Mouse (Mus musculus): Measurements from ENCODE around the gene Map7d1.

Map7d1 gene

GRCm38 (mm10) chr4:126269292-126269691 lies 13.1 kb upstream of the Map7d1 start:
- no peak for DNase-seq (ENCODE audit: low read depth)

GRCm38 (mm10) chr4:126262119-126262807 lies 6.1 kb upstream of the Map7d1 start, which contains the start of gene Trappc3:
Trappc3 (plus strand) TSS chr4:126262325.
- DNase-seq (ENCODE audit: low read depth) = peak; percentile 95

DNA sequence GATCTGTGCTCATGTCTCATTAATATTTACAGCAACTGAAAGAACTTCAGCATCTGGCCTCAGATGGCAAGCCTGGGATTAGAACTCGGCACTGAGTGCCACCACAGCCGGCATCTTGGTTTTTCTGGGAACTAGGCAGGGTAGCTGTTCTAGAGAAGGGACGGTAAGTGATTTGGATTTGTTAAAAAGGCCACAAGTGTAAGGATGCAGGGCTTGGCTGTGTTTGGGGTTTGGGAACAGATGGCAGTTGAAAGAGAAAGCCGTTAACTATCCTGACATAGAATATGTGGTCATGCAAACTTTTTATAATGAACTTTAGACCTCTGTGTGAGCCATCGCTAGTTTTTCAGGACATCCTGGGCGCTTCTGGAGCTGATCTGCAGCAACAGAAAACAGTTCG lies 5.5 kb upstream of the Map7d1 start:
- DNase-seq (ENCODE audit: low read depth) = no peak

- no peak for DNase-seq (ENCODE audit: low read depth)
These were observed 5.1 kb upstream of the Map7d1 start for GRCm38 (mm10) chr4:126261266-126261665.

- DNase-seq (ENCODE audit: low read depth) = peak; percentile 68
These were observed 4.5 kb upstream of the Map7d1 start for GRCm38 (mm10) chr4:126260520-126261201.

DNA sequence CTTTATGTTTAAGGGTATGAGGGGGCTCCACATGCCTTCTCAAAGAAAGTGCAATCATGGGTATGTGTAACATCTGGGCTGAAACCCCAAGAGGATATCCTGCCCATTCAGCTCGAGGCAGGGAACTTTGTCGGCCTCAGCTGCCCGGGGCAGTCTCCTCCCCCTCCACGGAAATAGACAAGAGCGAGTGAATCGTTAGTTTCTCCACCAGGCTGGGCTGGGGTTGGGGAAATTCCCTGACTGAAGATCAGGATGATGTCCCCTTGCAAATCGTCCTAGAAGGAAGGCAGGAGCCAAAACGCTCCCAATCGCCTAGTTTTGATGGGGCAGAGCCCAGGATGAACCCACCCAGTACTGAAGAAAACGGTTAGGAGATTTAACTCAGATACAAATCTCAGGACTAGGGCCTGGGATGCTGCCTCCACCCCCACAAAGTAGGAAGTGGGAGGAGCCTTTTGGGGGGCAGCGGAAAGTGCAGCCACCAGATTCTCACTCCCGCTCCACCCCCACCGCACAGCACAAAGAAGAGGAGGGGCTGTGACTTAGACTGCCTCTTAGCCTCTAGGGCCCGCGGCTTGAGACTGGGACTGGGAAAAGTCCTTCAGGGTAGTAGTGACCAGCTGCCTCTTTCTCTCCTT lies 3.5 kb upstream of the Map7d1 start:
- DNase-seq (ENCODE audit: low read depth) = no peak

DNA sequence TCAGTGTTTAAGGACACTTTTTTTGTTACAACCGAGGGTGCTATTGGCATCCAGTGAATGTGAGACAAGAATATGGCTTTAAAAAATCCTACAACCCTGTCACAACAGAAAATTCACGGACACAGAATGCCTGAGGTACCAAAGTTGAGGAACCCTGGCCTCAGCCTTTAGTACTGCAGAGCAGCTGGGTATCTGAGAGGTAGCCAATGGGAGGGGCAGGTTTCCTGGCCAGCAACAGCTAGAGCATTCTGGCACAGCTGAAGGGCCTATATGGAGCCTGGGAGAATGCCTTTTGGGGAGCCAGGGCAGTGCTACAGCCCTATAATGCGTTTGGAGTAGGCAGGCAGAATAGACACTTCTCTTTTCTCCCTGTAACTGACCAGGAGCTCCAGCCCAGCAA lies 2.9 kb upstream of the Map7d1 start:
- DNase-seq (ENCODE audit: low read depth) = no peak

DNA sequence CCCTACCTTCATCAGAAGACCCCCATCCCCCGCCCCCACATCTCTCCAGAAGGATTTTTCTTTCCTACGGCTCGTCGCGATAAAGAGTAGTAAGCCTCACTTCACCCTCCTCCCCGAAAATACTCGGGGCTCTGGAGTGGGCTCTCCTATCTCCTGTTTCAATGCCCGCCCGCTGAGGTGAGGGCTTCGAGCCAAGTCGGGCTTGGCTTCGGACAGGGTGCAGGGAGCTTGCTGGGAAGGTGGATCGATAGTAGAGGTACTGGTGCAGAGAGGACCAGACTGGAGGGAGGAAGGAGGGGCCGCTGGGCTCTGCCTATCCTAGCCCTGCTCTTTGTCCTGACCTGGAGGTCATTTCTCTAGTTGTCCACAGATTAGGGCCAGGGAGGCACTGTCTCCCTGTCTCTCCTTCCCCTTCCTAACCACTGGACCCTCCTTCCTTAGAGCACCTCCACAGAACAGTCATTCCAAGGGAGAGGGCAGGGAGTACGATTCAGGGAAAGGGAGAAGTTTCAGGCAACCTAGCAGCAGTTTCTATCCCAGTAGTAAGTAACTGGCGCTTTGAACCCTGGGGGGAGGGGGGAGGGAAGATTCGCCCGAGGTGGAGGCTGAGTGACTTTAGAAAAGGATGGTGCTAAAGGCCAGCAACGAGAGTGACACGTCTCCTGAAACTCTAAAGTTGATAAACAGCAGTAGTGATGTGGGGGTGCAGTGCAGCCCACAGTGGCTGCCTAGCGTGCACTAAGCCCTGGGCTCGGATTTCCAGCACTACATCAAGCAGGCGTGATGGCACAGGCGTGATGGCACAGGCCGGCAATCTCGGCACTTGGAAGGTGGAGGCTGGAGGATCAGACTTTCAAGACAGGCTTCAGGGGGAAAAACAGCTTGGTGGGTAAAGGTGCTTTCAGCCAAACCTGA lies 1.1 kb upstream of the Map7d1 start:
- DNase-seq (ENCODE audit: low read depth) = no peak

GRCm38 (mm10) chr4:126255113-126256001 lies 786 bp downstream of the Map7d1 start:
- no peak for DNase-seq (ENCODE audit: low read depth)

DNA sequence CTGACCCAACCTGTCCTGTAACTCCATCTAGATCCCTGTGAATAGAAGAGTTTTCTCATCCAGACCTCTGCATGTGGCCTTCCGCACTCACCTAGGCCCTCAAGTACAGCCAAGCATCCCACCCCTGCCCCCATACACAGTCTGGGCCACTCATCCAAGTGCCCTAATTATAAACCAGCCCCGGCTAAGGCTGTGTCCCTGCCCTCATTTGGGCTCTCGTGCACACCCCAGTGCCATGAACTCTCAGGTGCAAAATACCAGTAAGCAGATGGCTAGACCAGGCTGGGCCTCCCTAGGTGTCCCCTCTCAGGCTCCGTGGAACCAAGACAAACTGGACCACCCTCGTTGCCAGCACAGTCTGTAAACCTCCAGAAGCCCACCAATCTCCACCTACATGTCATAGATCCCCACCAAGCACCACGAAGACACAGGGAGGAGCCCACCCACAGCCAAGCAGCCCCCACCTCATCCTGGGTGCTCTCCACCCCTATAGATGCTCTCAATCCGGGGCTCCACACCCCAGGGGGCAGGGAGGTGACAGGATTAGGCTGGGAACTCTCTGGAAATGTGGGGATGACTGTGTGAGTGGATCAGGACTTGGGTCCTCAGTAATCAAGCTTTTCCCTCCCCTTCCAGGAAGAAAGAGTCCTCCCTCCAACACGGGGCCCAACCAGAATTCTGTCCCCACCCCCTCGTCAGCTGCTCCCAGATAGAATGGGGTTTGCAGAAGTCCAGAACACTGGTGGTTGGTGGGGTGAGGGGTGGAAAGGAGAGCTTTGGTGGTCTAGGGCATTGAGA lies 1.6 kb downstream of the Map7d1 start:
- no peak for DNase-seq (ENCODE audit: low read depth)

DNA sequence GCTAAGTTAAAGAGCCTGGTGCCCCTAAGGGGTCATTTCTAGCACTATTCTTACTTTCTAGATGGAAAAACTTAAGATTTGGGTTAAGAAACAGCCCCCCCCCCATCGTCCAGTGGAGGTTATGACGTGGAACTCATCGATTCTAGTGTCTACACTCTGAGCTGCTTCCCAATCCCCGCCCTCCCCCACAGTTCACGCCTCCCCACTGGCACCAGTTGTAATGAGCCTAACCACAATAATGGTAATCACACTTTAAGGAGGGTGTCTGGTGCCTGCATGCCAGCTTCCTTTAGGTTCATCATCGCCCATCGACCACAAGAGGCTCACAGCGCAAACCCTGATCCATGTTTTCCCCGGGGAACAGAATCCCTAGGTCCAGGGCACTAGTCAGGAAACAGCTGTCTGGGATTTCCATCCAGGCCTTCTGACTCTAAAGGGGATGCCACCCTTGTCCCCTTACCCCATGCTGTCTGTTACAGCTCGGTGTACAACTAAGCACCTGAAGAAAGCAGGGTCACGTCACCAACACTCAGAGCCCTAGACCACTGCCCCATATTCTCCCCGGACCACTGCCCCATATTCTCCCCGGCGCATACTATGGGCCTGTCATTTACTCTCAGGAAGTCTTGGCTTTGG lies 2.4 kb downstream of the Map7d1 start:
- no peak for DNase-seq (ENCODE audit: low read depth)

DNA sequence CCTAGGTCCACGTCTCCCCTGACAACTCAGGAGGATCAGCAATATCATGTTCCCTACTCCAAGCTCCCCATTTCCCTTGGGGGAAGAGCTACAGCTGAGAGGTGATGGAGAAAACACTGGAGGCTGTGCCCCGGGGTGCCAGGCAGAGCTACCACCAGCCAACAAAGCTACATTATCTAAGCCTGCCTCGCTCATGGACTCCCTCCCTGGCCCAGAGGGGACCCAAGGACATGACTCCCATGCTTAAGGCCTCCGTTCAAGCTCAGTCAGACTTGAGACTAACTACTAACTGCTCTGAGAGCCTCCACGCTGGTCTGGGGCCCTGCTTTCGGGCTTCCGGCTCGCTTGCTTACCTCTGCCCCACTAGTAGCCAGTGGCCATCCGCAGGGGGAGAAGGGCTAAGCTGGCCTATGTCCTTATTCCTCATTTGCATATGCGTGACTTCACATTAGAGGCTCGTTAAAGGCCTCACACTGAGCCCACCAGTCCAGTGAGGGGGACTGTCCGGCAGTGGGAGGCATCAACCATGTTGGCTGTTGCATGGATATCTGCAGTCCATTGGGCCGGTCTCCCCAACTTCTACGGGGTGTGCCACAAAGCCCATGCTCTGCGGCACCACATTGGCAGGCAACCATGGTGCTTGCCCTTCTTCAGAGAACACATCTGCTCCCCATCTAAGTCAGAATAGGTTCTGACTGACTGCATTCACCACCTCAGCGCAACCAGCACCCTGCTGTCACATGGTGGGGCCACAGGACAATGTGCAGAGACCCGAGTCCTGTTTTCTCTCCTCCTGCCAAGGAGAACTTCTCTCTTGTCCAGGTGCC lies 3.5 kb downstream of the Map7d1 start:
- DNase-seq (ENCODE audit: low read depth) = no peak

DNA sequence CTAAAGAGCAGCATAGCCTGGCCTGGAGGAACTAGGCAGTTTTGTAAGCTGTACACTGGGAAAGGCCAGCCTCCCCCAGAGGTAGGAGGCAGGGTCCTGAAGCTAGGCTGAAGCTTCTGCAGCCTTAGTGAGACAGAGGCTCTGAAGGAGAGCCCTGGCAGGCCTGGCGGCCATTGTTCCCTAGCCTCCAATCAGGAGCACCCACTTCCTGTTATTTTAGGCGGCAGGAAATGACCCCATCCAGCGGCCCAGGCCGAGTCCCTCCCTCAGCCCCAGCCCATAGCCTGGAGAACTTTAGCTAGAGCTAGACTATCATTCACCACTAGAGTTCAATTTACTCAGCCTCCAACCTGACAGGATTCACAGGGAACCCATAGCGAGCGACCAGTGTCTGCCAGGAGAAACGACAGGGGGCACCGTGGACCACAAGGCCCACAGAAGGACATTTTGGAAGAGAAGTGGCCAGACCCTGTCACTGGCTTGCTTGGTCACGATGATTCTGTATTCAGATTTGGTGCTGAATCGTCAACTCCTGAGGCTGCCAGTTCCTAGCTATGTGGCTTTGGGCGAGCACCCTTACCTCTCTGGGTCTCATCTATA lies 4.4 kb downstream of the Map7d1 start:
- no peak for DNase-seq (ENCODE audit: low read depth)

GRCm38 (mm10) chr4:126250659-126251058 lies 5.5 kb downstream of the Map7d1 start:
- DNase-seq (ENCODE audit: low read depth) = no peak

DNA sequence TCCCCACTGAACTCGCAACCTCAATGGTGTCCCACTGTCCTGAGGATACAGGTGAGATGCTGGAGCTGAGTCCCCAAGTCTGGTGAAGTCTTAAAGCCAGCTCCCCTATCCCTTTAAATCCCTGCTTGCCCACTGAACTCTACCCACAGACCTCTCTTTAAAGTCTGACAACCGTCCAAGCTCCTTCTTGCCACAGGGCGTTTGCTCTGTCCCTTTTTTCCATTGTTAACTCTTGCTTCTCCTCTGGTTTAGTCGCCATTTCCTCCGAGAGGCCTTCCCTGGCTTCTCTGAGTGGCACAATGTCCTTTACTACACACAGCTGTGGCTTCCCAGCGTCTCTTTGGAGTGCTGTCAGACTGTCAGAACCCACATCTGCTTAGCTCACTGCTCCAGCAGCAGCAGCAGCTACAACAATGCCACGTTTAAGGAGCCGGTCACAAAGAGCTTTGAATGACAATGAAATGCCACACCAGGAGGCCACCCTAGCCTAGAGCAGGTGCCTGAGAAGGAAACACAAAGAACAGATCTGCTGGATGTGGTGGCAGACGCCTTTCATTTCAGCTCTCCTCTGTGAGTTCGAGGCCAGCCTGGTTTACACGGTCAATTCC lies 7.8 kb downstream of the Map7d1 start:
- DNase-seq (ENCODE audit: low read depth) = no peak

- no peak for DNase-seq (ENCODE audit: low read depth)
These were observed 9.8 kb downstream of the Map7d1 start for GRCm38 (mm10) chr4:126246202-126246889.

DNA sequence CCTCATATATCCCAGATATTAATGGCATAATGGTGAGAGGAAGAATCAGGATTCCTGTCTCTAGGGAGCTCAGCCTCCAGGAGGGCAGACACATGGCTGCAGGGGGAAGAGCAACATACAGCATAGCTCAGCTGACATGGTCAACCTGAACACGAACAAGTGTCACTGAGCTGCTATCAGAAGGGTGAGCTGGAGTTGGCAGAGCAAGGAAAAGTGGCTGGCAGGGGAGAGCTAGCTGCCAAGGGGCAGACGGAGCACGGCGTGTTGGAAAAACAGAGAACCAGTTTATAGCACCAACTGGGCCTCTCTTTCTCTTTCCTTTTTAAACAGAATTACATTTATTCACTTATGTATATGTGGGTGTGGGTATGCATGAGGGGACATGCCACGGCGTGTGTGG lies 13.6 kb downstream of the Map7d1 start:
- DNase-seq (ENCODE audit: low read depth) = no peak

Measured in c-Kit-positive CD71-positive TER-119-negative erythroid progenitor cells, embryonic 14.5 days (primary cell).